Mouse (Mus musculus): ENCODE data around the gene Olfr608.

DNA sequence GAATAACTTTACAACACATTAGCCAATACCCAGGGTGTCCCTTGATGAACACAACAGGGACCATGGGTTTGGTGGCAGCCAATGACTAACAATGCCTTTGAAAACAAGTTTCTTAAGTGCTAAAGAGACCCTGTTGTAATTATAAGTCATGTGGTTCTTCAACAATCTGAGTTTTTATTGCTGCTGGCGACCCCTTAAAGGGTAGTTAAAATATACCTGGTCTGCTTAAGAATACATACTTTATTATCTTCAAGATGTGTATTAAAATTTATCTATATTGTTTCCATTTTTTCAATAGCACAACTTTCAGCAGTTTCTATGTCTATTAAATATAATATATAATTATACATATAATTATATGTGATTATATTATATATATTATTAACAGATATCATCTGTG is 28.3 kb downstream of the Olfr608 start, which contains the start of gene Olfr609:
- TF ChIP-seq GATA1 (IDR thresholded peaks at IDR 0.05; ENCODE audit: borderline replicate concordance, low read length), result no peak
- no peak for TF ChIP-seq FLI1 (IDR thresholded peaks at IDR 0.05; ENCODE audit: low read length)

All from megakaryocyte, embryonic 14.5 days (primary cell).